Mouse (Mus musculus) testis, postnatal 14 days (tissue): ENCODE data around the gene Ccdc155.

Experiments used
- DNase-seq: peaks from one replicate; pipeline ENCODE4 v3.0.0; 2021; ENCODE audit warnings: low spot score

The Ccdc155 gene

GRCm38 (mm10) chr7:45144368-45145174, 60.1 kb downstream of the Ccdc155 start:
- DNase-seq = no peak

- no peak for DNase-seq
These were observed 62.8 kb downstream of the Ccdc155 start for GRCm38 (mm10) chr7:45141914-45142313.

- no peak for DNase-seq
These were observed 63.4 kb downstream of the Ccdc155 start for GRCm38 (mm10) chr7:45141319-45141718.

GRCm38 (mm10) chr7:45139904-45140723, 64.6 kb downstream of the Ccdc155 start:
- DNase-seq = no peak

GRCm38 (mm10) chr7:45138403-45138802, 66.3 kb downstream of the Ccdc155 start:
- no peak for DNase-seq

GRCm38 (mm10) chr7:45137171-45138006, 67.3 kb downstream of the Ccdc155 start:
- no peak for DNase-seq

- DNase-seq = peak; percentile 85
These were observed 68.6 kb downstream of the Ccdc155 start, which contains the start of the genes Gm45713 and Flt3l for GRCm38 (mm10) chr7:45135993-45136567. Gm45713 (minus strand) TSS chr7:45136231. Flt3l (minus strand) TSS chr7:45136432.

- no peak for DNase-seq
These were observed 69.3 kb downstream of the Ccdc155 start for GRCm38 (mm10) chr7:45135370-45135769.

GRCm38 (mm10) chr7:45134544-45135026, 70.1 kb downstream of the Ccdc155 start:
- peak; percentile 64 for DNase-seq
